Mouse (Mus musculus) T-helper 2 cell (primary cell): Measurements from ENCODE around the gene Plekhm3.
"Not testable (repeated sequence)": the region's sequence is repeated elsewhere in the genome, so short reads cannot be mapped to it uniquely, and the experiment has no call there.

Experiments used
- in situ Hi-C: fragments of 300-600 bp; cut with MboI, MseI; formaldehyde crosslinking; loops from one replicate; pipeline ENCODE4 v1.15.1; 2025; ENCODE audit warnings: high pct_unique_total_duplicates

The Plekhm3 gene

DNA sequence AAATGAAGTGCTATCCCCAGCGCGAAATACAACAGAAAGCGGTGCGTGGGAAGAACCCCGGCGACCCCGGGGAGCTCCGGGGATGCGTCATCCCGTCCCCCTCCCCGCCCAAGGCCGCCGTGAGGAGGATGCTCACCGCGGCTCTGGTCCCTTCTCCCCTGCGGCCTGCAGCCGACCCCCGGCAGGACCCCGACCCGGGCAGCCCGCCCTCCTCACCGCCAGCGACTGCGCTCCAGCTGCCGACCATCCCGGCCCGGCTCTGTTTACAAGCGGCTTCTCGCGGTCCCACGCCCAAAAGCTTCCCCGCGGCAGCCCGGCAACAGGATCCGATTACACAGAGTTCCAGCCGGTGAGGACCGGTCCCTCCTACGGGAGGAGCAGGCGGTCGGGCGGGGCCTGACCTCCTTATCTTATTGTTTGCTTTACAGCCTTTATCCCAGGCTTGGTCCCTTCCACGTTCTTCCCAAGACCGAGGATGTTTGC lies at the start of gene Plekhm3:
Gene Plekhm3 (minus strand): TSS at position 346 of the 483 bp plus-strand sequence.
- in situ Hi-C loops, result no loop called here

DNA sequence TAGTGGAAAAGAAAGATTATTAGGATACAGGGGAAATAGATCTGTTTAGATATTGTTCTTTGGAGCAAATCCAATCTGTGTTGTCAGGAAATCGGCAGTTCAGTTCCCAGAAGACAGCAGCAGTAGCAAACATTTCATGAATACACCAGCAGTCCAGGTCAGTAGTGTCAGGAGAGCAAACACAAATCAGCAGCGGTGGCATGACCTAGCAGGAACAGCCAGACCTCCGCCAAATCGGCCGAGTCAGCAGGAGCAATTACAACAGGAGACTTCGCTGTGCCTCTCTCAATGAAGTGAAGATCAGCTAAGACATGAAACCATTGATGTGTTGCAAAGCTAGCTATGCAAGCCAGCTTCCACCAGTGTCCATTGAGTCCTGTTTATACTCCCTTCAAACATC lies 49.0 kb upstream of the Plekhm3 start:
- in situ Hi-C loops, result loop anchor here (10.0 kb wide), 1 partner anchor 261 kb away; no protein-coding TSS in a partner anchor

DNA sequence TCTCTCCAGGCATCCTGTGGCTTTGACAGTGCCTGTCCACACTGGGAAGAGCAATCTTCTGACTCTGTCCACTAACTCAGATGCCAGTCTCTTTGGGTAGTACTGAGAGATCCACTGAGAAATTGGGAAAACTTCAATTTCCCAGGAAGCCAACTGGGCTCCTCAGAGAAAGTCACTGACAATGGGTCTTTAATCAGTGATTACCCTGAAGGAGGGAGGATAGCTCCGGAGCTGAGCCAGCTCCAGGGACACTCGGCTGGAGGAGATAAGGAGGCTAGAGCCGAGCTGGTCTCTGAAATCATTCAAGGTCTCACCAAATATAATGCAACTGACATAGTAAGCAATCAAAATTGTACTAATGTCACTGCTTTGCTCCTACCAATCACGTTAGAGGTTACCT lies 47.9 kb upstream of the Plekhm3 start:
- in situ Hi-C loops, result loop anchor here (10.0 kb wide), 1 partner anchor 260 kb away; no protein-coding TSS in a partner anchor

DNA sequence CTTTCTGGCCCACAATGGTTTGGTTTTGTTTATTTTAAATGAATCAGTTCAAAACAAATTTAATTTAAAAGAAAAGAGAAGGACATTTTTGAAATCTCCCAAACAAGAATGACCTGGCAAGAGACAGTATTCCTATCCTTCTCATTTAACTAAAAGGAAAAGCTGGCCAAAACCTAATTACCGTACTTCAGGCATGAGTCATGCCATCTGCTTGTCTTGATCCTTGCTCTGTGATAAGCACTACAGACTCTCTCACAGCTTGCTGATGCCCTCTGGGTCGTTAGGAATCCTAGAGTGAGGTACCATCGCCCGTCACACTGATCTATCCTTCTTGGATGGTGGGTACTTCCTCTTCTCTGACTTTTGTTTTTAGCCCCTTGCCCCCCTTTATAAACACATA lies 36.6 kb upstream of the Plekhm3 start:
- in situ Hi-C loops, result loop anchor here (5.0 kb wide), 1 partner anchor 56 kb away; no protein-coding TSS in a partner anchor

DNA sequence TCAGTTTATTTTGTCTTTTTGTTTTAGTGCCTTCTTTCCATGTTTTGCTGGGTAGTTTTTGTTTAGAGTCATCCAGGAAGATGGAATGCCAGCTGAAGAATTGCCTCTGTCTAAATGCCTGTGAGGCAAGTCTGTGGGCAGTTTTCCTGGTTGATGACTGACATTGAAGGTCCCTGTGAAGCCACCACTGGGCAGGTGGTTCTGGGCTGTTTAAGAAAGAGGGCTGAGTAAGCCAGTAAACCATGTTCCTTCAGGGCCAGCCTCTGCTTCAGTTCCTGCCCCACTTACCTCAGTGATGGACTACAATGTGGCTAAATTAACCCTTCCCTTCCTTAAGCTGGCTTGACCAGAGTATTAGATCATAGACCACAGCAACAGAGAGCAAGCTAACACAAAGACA lies 31.6 kb upstream of the Plekhm3 start:
- in situ Hi-C loops, result no loop called here

DNA sequence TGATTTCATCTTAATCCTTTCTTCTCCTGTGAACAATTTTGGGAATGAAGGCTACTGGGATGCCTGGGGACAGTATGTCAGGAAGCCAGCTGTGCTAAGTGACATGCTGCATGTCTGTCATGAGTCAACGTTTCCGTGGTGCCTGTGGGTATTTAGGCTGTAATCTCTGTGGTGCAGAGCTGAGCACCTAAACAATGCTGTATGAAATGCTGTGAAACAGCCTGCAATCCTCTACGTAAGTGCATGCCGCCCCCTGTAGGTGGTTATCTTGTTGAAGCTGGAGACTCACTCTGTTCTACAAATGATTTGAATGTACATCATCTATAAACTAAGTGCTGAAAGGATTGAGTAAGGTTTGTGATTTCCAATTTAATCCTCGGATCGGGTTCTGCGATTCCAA lies 29.5 kb upstream of the Plekhm3 start:
- in situ Hi-C loops, result no loop called here

DNA sequence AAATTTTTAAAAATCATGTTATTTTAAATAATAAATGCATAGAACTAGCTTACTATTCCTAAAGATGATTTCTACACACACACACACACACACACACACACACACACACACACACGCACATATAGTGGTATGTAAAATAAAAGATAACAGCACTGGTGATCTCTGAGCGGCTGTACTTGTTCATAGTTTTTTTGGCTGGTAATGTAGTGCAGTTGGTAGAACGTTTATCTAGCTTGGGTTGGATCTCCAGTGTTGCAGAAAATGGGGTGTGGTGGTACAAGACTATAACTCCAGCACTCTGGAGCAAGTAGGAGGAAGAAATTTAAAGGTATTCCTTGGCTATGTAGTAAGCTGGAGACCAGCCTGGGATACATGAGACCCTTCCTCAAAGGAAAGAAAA lies 26.6 kb upstream of the Plekhm3 start:
- in situ Hi-C loops, result no loop called here

DNA sequence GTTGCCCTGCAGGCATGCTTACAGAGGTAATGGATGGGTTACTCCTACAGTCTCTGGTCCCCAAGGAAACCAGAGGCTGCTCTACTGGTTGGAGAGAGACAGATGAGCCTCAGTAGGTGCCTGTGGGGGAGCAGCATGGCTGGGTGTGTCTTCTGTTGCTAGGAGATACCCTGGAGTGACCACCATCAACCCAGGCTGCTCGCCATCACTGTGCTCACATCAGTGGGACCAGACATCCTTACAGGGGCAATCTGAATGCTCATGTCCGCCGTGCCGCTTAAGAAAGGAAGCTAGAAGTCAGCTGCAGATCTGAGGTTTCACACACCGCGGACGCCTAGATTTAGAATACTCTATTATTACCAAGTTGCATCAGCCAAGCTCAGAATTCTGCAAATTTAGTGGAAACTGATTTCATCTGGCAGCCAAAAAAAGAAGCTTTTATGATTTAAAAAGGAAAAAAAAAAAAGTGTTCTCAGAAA lies 21.7 kb upstream of the Plekhm3 start:
- in situ Hi-C loops, result no loop called here

DNA sequence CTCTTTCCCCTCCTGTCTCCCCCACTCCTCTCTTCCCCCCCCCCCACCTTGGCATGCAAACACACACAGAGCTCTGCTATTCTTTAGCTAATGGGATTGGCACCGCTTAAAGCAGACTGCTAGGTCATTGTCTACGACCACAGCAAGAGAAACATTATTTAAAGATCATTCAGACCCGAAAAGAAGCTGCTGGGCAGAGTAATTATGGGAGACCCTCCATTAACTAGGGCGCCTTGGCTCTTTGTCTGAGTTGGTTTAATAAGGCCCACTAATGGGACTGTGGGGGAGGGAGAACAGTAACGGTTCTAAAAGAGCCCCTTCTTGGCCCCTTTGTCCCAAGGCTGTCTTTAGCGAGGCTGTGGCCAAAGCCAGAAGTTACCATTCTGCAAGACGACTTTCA lies 18.7 kb upstream of the Plekhm3 start:
- in situ Hi-C loops, result no loop called here

DNA sequence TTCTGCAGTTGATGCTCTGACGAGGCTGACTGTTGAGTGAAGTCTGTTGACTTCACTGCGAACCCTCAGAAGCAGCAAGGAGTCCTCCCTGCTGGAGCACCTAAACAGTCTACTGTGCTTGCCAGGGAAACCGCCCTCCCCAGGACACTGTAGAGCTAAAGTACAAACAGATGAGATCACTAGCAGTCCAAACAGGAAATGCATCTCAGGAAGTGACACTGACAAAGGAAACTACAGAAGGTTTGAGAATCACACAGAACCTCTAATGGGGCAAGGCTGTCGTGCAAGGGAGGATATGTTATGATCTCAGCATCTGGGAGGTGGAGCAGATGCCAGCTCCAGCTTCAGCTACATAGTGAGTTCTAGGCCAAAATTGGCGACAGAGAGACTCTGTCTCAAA lies 14.1 kb upstream of the Plekhm3 start:
- in situ Hi-C loops, result no loop called here

DNA sequence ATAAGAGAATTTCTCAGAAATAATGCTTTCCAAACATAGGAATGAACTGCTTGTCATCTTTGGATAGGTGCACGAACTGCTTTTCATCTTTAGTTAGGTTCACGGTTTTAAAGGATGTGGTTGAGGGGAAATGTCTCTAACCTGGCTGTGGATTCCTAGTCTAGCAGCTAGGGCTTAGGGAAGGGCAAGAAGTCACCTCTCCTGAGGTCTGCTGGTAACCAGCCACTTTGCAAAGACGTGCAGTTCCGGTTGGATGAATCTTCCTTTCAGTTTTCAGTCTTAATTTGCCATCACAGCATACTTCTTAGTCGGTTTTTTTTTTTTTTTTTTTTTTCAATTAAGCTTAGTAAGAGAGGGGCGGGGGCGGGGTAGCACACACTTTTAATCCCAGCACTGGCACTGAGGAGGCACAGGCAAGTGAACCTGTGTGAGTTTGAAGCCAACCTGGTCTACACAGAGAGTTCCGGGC lies 431 bp upstream of the Plekhm3 start:
- in situ Hi-C loops, result no loop called here

DNA sequence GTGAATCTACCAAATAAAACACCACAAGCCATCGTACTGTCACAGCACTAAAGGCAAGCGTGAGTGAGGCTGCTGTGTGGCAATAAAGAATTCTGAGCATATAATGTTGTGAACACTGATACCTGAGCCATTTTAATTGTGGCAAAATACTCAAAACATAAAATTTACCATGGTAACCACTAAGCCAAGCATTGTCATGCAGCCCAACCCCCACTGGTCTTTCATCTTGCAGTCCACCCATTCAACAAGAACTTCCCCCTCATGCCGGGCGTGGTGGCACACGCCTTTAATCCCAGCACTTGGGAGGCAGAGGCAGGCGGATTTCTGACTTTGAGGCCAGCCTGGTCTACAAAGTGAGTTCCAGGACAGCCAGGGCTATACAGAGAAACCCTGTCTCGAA lies 1.8 kb downstream of the Plekhm3 start:
- in situ Hi-C loops, result not testable (repeated sequence)

DNA sequence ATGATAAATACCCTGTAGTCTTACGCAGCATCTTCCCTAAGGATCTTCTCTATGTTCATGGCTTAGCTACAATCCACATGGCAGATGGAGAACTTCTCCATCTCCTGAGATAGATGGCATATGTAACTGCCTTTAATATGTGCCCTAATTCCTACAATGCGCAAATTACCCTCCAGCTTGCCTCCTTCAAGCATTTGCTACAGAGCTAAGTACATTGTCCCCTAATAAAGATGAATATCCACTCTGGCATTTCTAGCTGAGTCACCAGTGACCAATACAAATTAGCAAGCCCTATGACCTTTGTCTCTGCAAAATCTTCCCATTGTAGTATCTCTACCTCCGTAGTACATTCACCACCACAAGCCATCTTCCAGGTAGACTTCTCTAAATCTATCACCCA lies 6.4 kb downstream of the Plekhm3 start:
- in situ Hi-C loops, result no loop called here

DNA sequence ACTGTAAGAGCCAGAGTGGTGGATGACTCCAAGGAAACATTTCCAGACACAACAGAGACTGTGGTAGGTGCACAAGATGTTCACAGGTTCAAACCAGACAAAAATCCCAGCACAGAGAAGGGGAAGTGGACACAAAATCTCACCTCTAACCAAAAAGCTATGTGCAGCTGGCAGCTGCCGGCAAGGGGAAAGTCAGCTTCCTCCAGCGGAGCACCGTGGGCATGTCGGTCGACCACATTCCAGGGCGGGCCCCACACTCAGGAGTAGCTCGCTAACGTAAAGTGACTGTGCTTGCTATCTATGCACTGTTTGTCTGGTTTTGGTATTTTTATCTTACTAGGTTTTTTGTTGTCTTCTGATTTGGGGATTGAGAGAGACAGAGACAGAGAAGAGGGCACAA lies 7.2 kb downstream of the Plekhm3 start:
- in situ Hi-C loops, result no loop called here

DNA sequence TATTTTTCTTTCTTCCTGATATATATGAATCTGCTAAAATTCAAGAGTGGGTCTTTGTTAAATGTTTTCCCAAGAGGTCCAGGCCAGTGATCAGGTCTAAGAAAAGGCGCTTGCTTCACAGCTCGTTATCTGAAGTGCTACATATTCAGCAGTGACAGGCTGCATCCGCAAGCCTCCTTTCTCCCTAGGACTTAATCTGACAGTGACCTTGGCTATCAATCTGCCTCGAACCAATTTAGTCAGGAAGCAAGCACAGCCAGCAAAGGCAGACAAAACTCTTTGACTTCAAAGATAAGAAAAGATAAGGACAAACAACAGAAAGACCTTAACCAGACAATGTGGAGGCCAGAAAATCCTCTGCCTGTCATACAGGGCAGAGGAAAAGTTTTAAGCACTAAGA lies 10.5 kb downstream of the Plekhm3 start:
- in situ Hi-C loops, result no loop called here

DNA sequence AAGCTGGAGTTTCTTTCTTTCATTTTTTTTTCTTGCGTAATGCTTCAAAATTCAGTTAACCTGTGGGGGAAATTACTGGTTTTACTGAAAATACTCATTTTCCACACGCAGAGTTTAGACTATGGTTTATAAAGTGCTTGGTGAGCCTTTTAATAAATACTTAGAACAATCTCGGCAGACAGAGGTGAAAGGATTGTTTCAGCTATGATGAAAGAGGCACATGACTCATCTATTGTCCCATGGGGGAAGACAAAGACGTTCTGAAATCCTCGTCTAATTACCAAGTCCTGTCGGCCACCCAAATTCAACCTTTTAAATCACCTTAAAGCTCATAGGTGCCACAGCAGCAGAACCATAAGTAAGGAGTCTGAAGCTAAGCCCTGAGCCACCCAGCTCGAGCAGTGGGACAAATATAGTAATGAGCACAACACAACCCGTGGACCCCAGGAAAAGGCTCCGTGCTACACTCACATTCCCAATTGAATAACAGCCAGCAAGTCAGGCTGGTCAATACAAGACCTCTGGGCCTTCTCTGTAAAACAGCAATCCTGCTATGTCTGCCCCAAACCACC lies 11.3 kb downstream of the Plekhm3 start:
- in situ Hi-C loops, result no loop called here

DNA sequence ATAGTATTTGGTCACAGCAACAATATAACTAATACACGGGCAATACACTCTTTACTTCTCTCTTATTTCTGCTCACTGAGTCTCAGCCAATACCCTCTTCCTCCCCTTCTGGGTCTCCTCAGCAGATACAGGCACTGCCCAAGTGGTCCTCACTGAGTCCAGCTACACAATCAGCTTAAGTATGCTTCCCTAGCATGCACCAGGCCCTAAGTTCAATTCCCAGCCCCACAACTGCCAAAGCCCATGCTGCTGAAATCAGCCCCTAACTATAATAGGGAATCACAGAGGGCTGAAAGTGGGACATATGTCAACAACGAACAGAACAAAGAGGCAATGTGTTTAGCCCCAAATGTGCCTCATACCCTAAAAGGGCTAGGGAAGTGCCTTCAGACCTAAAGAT lies 11.9 kb downstream of the Plekhm3 start:
- in situ Hi-C loops, result no loop called here

DNA sequence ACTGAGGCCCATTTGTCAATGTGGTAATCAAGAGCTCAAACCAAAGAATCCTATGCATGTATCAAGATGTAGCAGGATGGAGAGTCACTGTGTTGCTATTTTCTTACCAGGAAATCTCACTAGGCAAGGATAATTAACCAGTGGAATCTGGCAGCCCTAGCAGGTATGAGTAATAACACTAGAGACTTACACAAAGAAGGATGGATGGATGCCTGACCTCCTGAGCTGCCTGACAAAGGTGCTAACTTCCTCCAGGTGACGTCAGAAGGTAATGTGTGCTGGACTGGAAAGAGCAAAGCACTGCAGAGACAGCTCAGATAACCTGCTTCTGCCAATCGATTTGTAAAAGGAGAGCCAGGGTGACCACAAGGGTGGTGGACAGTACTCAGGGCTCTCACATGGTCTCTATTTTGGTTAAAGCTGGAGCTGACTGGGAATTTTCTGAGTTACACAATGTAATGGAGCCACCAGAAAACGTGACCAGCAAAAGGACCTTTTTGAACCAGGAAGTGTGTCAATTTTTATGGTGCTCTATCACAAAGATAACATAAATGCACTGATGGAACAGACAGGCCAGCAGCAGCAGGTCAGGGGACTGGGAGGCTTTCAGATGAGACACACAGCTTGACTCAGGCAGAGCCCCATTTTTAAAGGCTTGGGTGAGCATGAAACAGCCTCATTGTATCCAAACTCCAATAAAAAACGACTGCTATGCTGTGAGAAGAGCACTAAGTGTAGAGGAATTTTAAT lies 14.4 kb downstream of the Plekhm3 start:
- in situ Hi-C loops, result no loop called here

DNA sequence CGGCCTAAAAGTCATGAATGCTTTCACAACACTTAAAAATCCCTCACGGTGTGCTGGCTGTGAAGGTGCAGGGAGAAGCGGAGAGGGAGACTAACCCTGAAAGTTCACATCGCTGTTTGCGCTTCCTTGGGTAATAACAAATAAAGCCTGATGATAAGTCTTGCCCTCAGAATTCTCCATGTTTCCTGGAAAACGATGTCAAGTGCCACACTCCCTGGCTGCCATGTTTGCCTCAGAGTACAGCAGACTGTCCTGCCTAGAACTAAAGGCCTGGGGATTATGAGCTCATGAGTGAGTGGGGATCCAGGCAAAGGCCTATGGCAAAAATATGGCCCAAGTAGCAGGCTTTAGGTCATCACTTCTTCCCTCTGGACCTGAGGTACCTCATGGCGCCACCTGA lies 17.7 kb downstream of the Plekhm3 start:
- in situ Hi-C loops, result loop anchor here (5.0 kb wide), 1 partner anchor 53 kb away; no protein-coding TSS in a partner anchor

DNA sequence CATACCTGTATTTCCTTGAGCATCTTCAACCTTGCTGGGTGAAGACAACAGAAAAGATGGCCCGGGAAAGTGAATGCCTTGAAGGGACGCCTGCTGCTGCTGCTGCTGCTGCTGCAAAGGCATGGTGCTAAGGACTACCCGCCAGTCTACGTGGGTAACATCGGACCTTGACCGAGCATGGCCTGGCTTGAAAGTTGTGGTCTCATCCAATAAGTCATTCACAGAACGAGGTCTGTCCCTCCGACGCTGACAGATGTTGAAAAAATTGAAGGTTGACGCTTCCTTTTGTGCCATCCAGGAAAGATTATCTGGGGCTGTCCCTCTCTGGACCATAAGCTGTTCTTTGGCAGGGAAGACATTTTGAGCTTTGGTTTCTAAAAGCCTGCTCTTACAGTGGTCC lies 18.9 kb downstream of the Plekhm3 start:
- in situ Hi-C loops, result loop anchor here (5.0 kb wide), 1 partner anchor 55 kb away; no protein-coding TSS in a partner anchor

DNA sequence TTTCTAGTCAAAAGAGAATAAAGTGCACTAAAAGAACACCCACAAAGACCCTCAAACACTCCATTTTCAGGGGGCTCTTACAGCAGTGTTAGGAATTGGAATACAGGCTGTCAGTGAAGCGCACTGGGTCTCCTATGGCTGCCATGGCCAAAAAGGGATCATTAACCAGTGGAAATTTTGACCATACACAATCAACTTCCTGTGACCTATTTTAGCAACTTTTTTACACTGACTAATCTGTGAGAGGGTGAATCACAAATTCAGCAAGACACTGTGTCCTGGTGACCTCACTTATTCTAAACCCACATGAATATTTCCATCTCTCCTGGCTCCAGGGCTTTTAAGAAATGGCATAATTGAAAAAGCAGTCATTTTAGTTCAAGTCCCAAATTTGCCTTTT lies 23.7 kb downstream of the Plekhm3 start:
- in situ Hi-C loops, result no loop called here

DNA sequence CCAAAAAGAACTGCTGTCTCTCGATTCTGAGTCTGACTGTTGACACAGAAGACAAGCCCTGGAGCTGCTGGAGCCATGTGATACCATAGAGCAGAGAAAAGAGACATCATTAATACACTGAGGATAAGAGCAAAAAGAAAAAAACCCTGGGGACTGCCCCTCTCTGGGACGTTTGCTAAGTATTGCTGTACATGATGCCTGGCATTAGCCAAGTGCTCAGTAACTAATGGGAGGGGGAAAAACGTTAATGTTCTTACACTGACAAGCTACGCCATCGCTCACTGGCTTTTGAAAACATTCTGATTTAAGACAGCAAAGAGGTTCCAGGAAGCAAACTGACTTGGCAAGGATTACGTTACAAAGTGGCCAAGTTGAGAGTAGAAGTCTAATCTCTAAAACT lies 26.5 kb downstream of the Plekhm3 start:
- in situ Hi-C loops, result no loop called here

DNA sequence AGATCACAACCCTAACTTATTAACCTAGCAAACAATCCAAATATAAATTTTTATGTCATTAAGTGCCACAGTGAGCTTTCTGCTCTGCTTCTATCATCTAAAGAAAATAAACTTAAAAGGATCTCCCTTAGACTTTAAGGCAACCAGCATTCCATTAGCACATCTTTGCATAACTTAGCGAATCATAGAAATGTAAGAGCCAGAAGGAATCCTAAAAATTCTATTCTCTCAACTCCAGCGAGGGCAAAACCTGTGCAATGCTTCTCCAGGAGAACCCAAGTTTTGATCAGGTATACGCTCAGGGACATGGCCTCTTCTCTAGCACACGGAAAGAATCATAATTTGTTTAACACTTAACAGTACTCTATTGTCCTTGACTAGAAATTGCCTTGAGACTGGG lies 27.0 kb downstream of the Plekhm3 start:
- in situ Hi-C loops, result no loop called here
